Mouse (Mus musculus): ENCODE results near the gene Ptprk.

- no peak for TF ChIP-seq POLR2A (IDR thresholded peaks at IDR 0.05; ENCODE audit: control insufficient read depth, extremely low read depth, insufficient read depth, low read length, poor library complexity)
- TF ChIP-seq CTCF (IDR thresholded peaks at IDR 0.05; ENCODE audit: borderline replicate concordance, control insufficient read depth, extremely low read depth, insufficient read depth, low read length, poor library complexity): no peak
Measured at GRCm38 (mm10) chr10:28036456-28036855, 38.2 kb upstream of the Ptprk start.
